Mouse (Mus musculus) megakaryocyte, embryonic 14.5 days (primary cell): ENCODE results near the gene Srm.

Experiments used
- FLI1 ChIP-seq: IDR thresholded peaks from 2 replicates; pipeline ENCODE4 v1.6.1; 2012; ENCODE audit warnings: low read length, inconsistent platforms, mixed read lengths
- GATA1 ChIP-seq: IDR thresholded peaks from 3 replicates; pipeline ENCODE4 v1.6.1; 2012; ENCODE audit warnings: mixed read lengths, low read length, inconsistent platforms, borderline replicate concordance

DNA sequence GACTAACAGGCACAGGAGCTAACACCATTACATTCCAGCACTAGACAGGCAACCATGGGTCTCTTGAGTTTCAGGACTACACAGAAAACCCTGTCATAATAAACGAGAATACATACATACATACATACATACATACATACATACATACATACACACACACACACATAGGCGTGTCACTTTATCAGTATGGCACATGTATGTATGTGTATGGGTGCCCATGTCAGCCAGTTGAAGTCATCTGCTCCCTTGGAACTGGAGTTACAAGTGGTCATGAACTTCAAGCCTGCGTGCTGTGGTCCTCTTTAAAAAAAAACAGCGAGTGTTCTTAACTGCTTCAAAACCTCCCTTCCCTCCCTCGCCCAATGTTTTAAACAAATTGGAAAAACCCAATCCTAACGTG lies 33.5 kb upstream of the Srm start:
- TF ChIP-seq GATA1 (no peak), FLI1 (no peak)
